Mouse (Mus musculus) liver, embryonic 14.5 days (tissue): Measurements from ENCODE around the gene Gjd3. TPM values are rescaled to one million over a fixed set of nuclear protein-coding genes. Genes with fewer than 3 reads are reported as not detected.

Source experiments
- ATAC-seq: fragments of 200-750 bp; cut with Nextera tagmentation; 2 replicates; pipeline ENCODE4 v1.8.0; 2017; ENCODE audit warnings: moderate number of reproducible peaks, mild to moderate bottlenecking, moderate library complexity; ENCODE audit not compliant: insufficient read depth
- DNase-seq, 3 experiments: peaks; one replicate each; pipeline ENCODE4 v3.0.0-alpha.2; 2012 to 2013; ENCODE audit warnings: low read depth in 3 of 3, low spot score in 3 of 3
- H3K27ac ChIP-seq: fragments of 300-500 bp; sonication (generic); 2 replicates; pipeline ENCODE4 v1.5.1; 2014; ENCODE audit warnings: moderate library complexity, mild to moderate bottlenecking, control low read depth, inconsistent platforms
- H3K27me3 ChIP-seq: fragments of 300-500 bp; sonication (generic); 2 replicates; pipeline ENCODE4 v1.6.1; 2014; ENCODE audit warnings: mild to moderate bottlenecking, low read length, moderate library complexity; ENCODE audit not compliant: control insufficient read depth, insufficient read depth
- H3K36me3 ChIP-seq: fragments of 300-500 bp; sonication (generic); replicated peaks from 2 replicates; pipeline ENCODE4 v1.6.1; 2014; ENCODE audit warnings: low read depth; ENCODE audit not compliant: control insufficient read depth, insufficient read depth
- H3K4me1 ChIP-seq, 2 experiments: fragments of 200-500 bp in 1 of 2; fragments of 300-500 bp in 1 of 2; sonication (generic) in 1 of 2; replicated peaks; 2 replicates each; pipeline ENCODE4 v1.6.1; 2012 to 2014; ENCODE audit warnings: antibody characterized with exemption in 1 of 2, inconsistent platforms in 1 of 2, low read length in 1 of 2; ENCODE audit not compliant: control insufficient read depth in 2 of 2, insufficient read depth in 2 of 2
- H3K4me2 ChIP-seq: fragments of 300-500 bp; sonication (generic); 2 replicates; pipeline ENCODE4 v1.6.1; 2014; ENCODE audit warnings: low read depth, mild to moderate bottlenecking, control low read depth, moderate library complexity
- H3K4me3 ChIP-seq, 2 experiments: fragments of 200-500 bp in 1 of 2; fragments of 300-500 bp in 1 of 2; sonication (generic) in 1 of 2; 2 replicates each; pipeline ENCODE4 v1.5.1; 2012 to 2014; ENCODE audit warnings: low read depth in 2 of 2, low read length in 2 of 2, mild to moderate bottlenecking in 2 of 2, control low read depth in 1 of 2, inconsistent platforms in 1 of 2, moderate library complexity in 1 of 2; ENCODE audit not compliant: insufficient read depth in 1 of 2
- H3K9ac ChIP-seq: fragments of 300-500 bp; sonication (generic); replicated peaks from 2 replicates; pipeline ENCODE4 v1.6.1; 2014; ENCODE audit warnings: mild to moderate bottlenecking, control low read depth, moderate library complexity
- H3K9me3 ChIP-seq: fragments of 300-500 bp; sonication (generic); 2 replicates; pipeline ENCODE4 v1.6.1; 2016; ENCODE audit warnings: low read length, mixed read lengths; ENCODE audit not compliant: control insufficient read depth
- CTCF ChIP-seq: IDR thresholded peaks from 2 replicates; pipeline ENCODE4 v1.5.1; 2016; ENCODE audit warnings: antibody characterized with exemption, low read depth, control low read depth
- EP300 ChIP-seq: IDR thresholded peaks from 2 replicates; pipeline ENCODE4 v1.6.1; 2016; ENCODE audit warnings: antibody characterized with exemption, low read depth
- WGBS: fragments of 180-500 bp; shearing (Covaris S2); extraction: QIAGEN DNeasy Blood & Tissue Kit; methylation state at CpG from one replicate; pipeline ENCODE4 v1.1.7; 2014; ENCODE audit not compliant: insufficient replicate concordance; 5-methylcytosine and 5-hydroxymethylcytosine counted together
- polyA plus RNA-seq, 2 experiments: library from polyadenylated mRNA; depleted of rRNA in 1 of 2; stranded (reverse) in 1 of 2; unstranded in 1 of 2; fragments of >200 nt; fragmentation: Nextera tagmentation in 1 of 2; extraction: Ambion mirVana in 1 of 2; gene quantifications; 2 replicates each; pipeline versions ENCODE4 v1.2.1 to v1.2.3; 2012 to 2014

The Gjd3 gene
- polyA plus RNA-seq, 2 experiments: not detected

DNA sequence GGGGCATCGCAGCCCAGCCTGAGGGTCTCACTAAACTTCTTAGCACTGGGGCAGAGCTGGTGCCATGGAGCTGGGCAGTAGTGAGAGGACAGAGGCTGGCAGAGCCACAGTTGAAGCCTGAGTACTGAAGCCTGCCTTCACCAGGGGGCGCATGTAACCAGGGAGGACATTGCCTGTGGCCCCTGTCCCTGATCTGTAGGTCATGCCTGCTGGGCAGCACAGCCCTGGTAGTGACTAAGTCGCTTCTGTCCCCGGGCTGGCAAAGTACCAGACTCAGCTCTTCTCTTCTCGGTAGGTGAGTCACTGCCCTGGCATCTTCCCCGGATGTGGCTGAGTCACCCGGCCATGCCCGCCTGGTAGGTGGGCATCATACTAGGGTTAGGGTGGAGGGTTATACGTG lies 49.7 kb downstream of the Gjd3 start:
- H3K4me3 ChIP-seq: no peak overlapping the region
- no peaks in the 10 kb centered on the region for H3K9me3 ChIP-seq
- no peak overlapping the region for H3K4me2 ChIP-seq
- H3K27ac ChIP-seq: no peak overlapping the region
- H3K9ac ChIP-seq: no peak overlapping the region
- peaks cover 39% of the 10 kb centered on the region for H3K27me3 ChIP-seq
- DNase-seq: no peak
- H3K4me1 ChIP-seq: peaks cover 2 to 5% of the 10 kb centered on the region in 2 experiments; a peak in 2 of 4 replicates
- H3K36me3 ChIP-seq: no peaks in the 10 kb centered on the region
- 39% methylated on average over 9 of the region's 9 CpGs for WGBS
- no peak for ATAC-seq
- TF ChIP-seq CTCF (peak; percentile 68), EP300 (no peak)

DNA sequence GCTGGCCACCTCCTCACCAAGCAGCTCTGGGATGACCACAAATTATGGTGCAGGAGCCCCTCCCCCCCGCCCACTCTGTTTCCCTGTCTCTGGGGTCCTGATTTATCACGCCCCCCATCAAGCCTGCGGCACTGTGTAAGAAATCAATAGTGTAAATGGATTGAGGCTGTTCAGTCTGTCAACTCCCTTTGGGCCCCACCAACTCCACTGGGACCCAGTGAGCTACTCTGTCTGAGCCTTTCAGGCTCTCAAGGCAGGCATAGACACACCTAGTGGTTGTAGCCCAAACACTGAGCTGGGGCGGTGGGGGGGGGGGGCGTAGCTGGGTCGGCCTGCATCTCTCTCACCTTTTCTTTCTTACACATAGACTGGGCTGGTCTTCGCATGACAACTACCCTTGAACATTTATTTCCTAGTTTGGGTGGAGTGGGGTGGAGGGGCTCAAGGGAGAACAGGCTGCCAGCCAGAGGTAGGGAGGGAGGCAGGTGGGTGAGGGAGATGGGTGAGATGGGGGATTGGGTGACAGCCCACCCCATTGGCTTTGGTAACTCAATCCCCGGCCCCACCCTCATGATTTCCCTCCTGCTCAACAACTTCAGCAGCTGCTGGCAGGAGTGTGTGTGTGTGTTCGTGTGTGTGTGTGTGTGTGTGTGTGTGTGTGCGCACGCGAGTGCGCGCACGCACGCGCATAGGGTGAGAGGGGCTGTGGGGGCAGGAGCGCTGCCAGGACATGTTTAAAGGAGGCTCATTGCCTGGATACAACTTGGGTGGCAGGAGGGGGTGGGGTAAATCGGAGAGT lies 50.3 kb downstream of the Gjd3 start:
- Histone ChIP-seq H3K27me3 (peaks cover 32% of the 10 kb centered on the region), H3K4me3 (no peak overlapping the region), H3K9me3 (no peaks in the 10 kb centered on the region), H3K4me1 (peaks cover 2 to 5% of the 10 kb centered on the region in 2 experiments; a peak in 2 of 4 replicates), H3K36me3 (no peaks in the 10 kb centered on the region), H3K4me2 (no peak overlapping the region), H3K9ac (no peak overlapping the region), H3K27ac (no peak overlapping the region)
- no peak for TF ChIP-seq CTCF
- TF ChIP-seq EP300: no peak
- 31% methylated on average over 19 of the region's 19 CpGs for WGBS
- ATAC-seq (no peak), DNase-seq (no peak)

Other genes starting within 250 kb of the Gjd3 start
- 14.6 and 15.6 TPM in 2 replicates for gene Thra, start 242.4 kb downstream of the Gjd3 start, polyA plus RNA-seq (2012; rRNA removed)
- 8.3 and 10.0 TPM in 2 replicates for gene Thra, start 242.4 kb downstream of the Gjd3 start, polyA plus RNA-seq (2014; fragmentation: Nextera tagmentation; extraction: Ambion mirVana)
- 0.54 and 0.65 TPM in 2 replicates for gene Nr1d1, start 207.7 kb downstream of the Gjd3 start, polyA plus RNA-seq (2012; rRNA removed)
- 0.56 and 0.58 TPM in 2 replicates for gene Nr1d1, start 207.7 kb downstream of the Gjd3 start, polyA plus RNA-seq (2014; fragmentation: Nextera tagmentation; extraction: Ambion mirVana)
- 11.5 and 15.8 TPM in 2 replicates for gene Msl1, start 187.5 kb downstream of the Gjd3 start, polyA plus RNA-seq (2012; rRNA removed)
- gene Msl1, start 187.5 kb downstream of the Gjd3 start, polyA plus RNA-seq (2014; fragmentation: Nextera tagmentation; extraction: Ambion mirVana): 4.5 and 4.9 TPM in 2 replicates
- gene Casc3, start 178.1 kb downstream of the Gjd3 start, polyA plus RNA-seq (2012; rRNA removed): 12.2 and 12.7 TPM in 2 replicates
- gene Casc3, start 178.1 kb downstream of the Gjd3 start, polyA plus RNA-seq (2014; fragmentation: Nextera tagmentation; extraction: Ambion mirVana): 11.5 and 13.0 TPM in 2 replicates
- 0.52 and 0.55 TPM in 2 replicates for gene Rapgefl1, start 146.2 kb downstream of the Gjd3 start, polyA plus RNA-seq (2012; rRNA removed)
- 0.05 and 0.06 TPM in 2 replicates for gene Rapgefl1, start 146.2 kb downstream of the Gjd3 start, polyA plus RNA-seq (2014; fragmentation: Nextera tagmentation; extraction: Ambion mirVana)
- gene Wipf2, start 119.4 kb downstream of the Gjd3 start, polyA plus RNA-seq (2012; rRNA removed): 2.0 and 2.1 TPM in 2 replicates
- 1.1 and 1.4 TPM in 2 replicates for gene Wipf2, start 119.4 kb downstream of the Gjd3 start, polyA plus RNA-seq (2014; fragmentation: Nextera tagmentation; extraction: Ambion mirVana)
- gene Cdc6, start 75.2 kb downstream of the Gjd3 start, polyA plus RNA-seq (2012; rRNA removed): 16.9 and 28.6 TPM in 2 replicates
- 64.1 and 71.0 TPM in 2 replicates for gene Cdc6, start 75.2 kb downstream of the Gjd3 start, polyA plus RNA-seq (2014; fragmentation: Nextera tagmentation; extraction: Ambion mirVana)
- gene Rara, start 55.2 kb downstream of the Gjd3 start, polyA plus RNA-seq (2012; rRNA removed): 1.9 and 2.3 TPM in 2 replicates
- gene Rara, start 55.2 kb downstream of the Gjd3 start, polyA plus RNA-seq (2014; fragmentation: Nextera tagmentation; extraction: Ambion mirVana): 3.0 and 3.2 TPM in 2 replicates
- gene Top2a, start 41.2 kb upstream of the Gjd3 start, polyA plus RNA-seq (2012; rRNA removed): 57.7 and 108 TPM in 2 replicates
- gene Top2a, start 41.2 kb upstream of the Gjd3 start, polyA plus RNA-seq (2014; fragmentation: Nextera tagmentation; extraction: Ambion mirVana): 197 and 214 TPM in 2 replicates
- gene Igfbp4, start 58.2 kb upstream of the Gjd3 start, polyA plus RNA-seq (2012; rRNA removed): 60.6 and 71.4 TPM in 2 replicates
- 115 and 123 TPM in 2 replicates for gene Igfbp4, start 58.2 kb upstream of the Gjd3 start, polyA plus RNA-seq (2014; fragmentation: Nextera tagmentation; extraction: Ambion mirVana)
- gene Tns4, start 106.3 kb upstream of the Gjd3 start, polyA plus RNA-seq (2012; rRNA removed): 0.36 and 0.42 TPM in 2 replicates
- 0.09 and 0.33 TPM in 2 replicates for gene Tns4, start 106.3 kb upstream of the Gjd3 start, polyA plus RNA-seq (2014; fragmentation: Nextera tagmentation; extraction: Ambion mirVana)
- gene Ccr7, start 172.1 kb upstream of the Gjd3 start, polyA plus RNA-seq (2012; rRNA removed): 0.11 TPM in 2 replicates
- gene Ccr7, start 172.1 kb upstream of the Gjd3 start, polyA plus RNA-seq (2014; fragmentation: Nextera tagmentation; extraction: Ambion mirVana): 0.15 and 0.29 TPM in 2 replicates
- 21.3 and 60.1 TPM in 2 replicates for gene Smarce1, start 248.0 kb upstream of the Gjd3 start, polyA plus RNA-seq (2012; rRNA removed)
- 53.5 and 58.8 TPM in 2 replicates for gene Smarce1, start 248.0 kb upstream of the Gjd3 start, polyA plus RNA-seq (2014; fragmentation: Nextera tagmentation; extraction: Ambion mirVana)